Mouse (Mus musculus) testis, adult 2 months (tissue): ENCODE results near the gene Ttf2. TPM values are rescaled to one million over a fixed set of nuclear protein-coding genes. Genes with fewer than 3 reads are reported as not detected.

ENCODE experiments used
- H3K27ac ChIP-seq: fragments of 200-500 bp; 2 replicates; pipeline ENCODE4 v1.5.1; 2012; ENCODE audit warnings: low read depth, low read length; ENCODE audit not compliant: control insufficient read depth, insufficient read depth
- H3K27me3 ChIP-seq: fragments of 200-500 bp; 2 replicates; pipeline ENCODE4 v1.6.1; 2012; ENCODE audit warnings: mild to moderate bottlenecking, low read length, moderate library complexity; ENCODE audit not compliant: control insufficient read depth, insufficient read depth
- H3K36me3 ChIP-seq: fragments of 200-500 bp; 2 replicates; pipeline ENCODE4 v1.6.1; 2012; ENCODE audit warnings: mild to moderate bottlenecking, low read length; ENCODE audit not compliant: control insufficient read depth, insufficient read depth
- H3K4me1 ChIP-seq: fragments of 200-500 bp; 2 replicates; pipeline ENCODE4 v1.6.1; 2012; ENCODE audit warnings: low read length; ENCODE audit not compliant: control insufficient read depth, insufficient read depth
- H3K4me3 ChIP-seq: fragments of 200-500 bp; 2 replicates; pipeline ENCODE4 v1.5.1; 2012; ENCODE audit warnings: low read depth, mild to moderate bottlenecking, low read length, moderate library complexity, mixed read lengths; ENCODE audit not compliant: control insufficient read depth
- CTCF ChIP-seq: fragments of 200-500 bp; IDR thresholded peaks from 2 replicates; pipeline ENCODE4 v1.5.1; 2012; ENCODE audit warnings: low read depth, mild to moderate bottlenecking, inconsistent platforms, low read length, moderate library complexity; ENCODE audit not compliant: control insufficient read depth, insufficient read depth, insufficient replicate concordance
- POLR2A ChIP-seq: fragments of 200-500 bp; IDR thresholded peaks from 2 replicates; pipeline ENCODE4 v1.6.1; 2012; ENCODE audit warnings: low read depth, mild to moderate bottlenecking, inconsistent platforms, low read length, moderate library complexity; ENCODE audit not compliant: control insufficient read depth
- polyA plus RNA-seq: library from polyadenylated mRNA; depleted of rRNA; stranded (reverse); fragments of >200 nt; gene quantifications from 2 replicates; pipeline ENCODE4 v1.2.3, GENCODE M21; 2012

The Ttf2 gene
- polyA plus RNA-seq, 1 experiment = 3.0 TPM

GRCm38 (mm10) chr3:101011203-101011600, 41.7 kb upstream of the Ttf2 start:
- H3K4me1 ChIP-seq = no peaks in the 10 kb centered on the region
- no peak overlapping the region for H3K27ac ChIP-seq
- H3K27me3 ChIP-seq = no peaks in the 10 kb centered on the region
- H3K36me3 ChIP-seq = no peaks in the 10 kb centered on the region
- TF ChIP-seq CTCF = no peak
- no peak for TF ChIP-seq POLR2A
- no peak overlapping the region for H3K4me3 ChIP-seq

- Histone ChIP-seq H3K27me3 (no peaks in the 10 kb centered on the region), H3K4me3 (no peak overlapping the region), H3K27ac (no peak overlapping the region), H3K4me1 (no peaks in the 10 kb centered on the region), H3K36me3 (no peaks in the 10 kb centered on the region)
- TF ChIP-seq CTCF (no peak), POLR2A (no peak)
Measured at GRCm38 (mm10) chr3:101010589-101011202, 41.2 kb upstream of the Ttf2 start.

- Histone ChIP-seq H3K4me3 (no peak overlapping the region), H3K27me3 (no peaks in the 10 kb centered on the region), H3K27ac (no peak overlapping the region), H3K4me1 (no peaks in the 10 kb centered on the region), H3K36me3 (no peaks in the 10 kb centered on the region)
- TF ChIP-seq CTCF = no peak
- no peak for TF ChIP-seq POLR2A
Measured at GRCm38 (mm10) chr3:101007112-101007782, 37.8 kb upstream of the Ttf2 start.

- Histone ChIP-seq H3K4me3 (no peak overlapping the region), H3K36me3 (no peaks in the 10 kb centered on the region), H3K4me1 (no peaks in the 10 kb centered on the region), H3K27ac (no peak overlapping the region), H3K27me3 (no peaks in the 10 kb centered on the region)
- TF ChIP-seq CTCF (no peak), POLR2A (no peak)
Measured at GRCm38 (mm10) chr3:101005392-101005791, 35.9 kb upstream of the Ttf2 start.

- H3K36me3 ChIP-seq = no peaks in the 10 kb centered on the region
- H3K27me3 ChIP-seq = no peaks in the 10 kb centered on the region
- H3K4me3 ChIP-seq = no peak overlapping the region
- H3K27ac ChIP-seq = no peak overlapping the region
- TF ChIP-seq POLR2A = no peak
- TF ChIP-seq CTCF = no peak
- peaks cover 2% of the 10 kb centered on the region; the same call in 1 of the 2 replicates for H3K4me1 ChIP-seq
Measured at GRCm38 (mm10) chr3:101003575-101004356, 34.3 kb upstream of the Ttf2 start.

- Histone ChIP-seq H3K36me3 (no peaks in the 10 kb centered on the region), H3K27ac (no peak overlapping the region), H3K4me1 (peaks cover 2% of the 10 kb centered on the region; the same call in 1 of the 2 replicates), H3K27me3 (no peaks in the 10 kb centered on the region), H3K4me3 (no peak overlapping the region)
- TF ChIP-seq CTCF (no peak), POLR2A (no peak)
Measured at GRCm38 (mm10) chr3:100999732-101000131, 30.3 kb upstream of the Ttf2 start.

GRCm38 (mm10) chr3:100998904-100999340, 29.5 kb upstream of the Ttf2 start:
- Histone ChIP-seq H3K27me3 (no peaks in the 10 kb centered on the region), H3K36me3 (no peaks in the 10 kb centered on the region), H3K27ac (no peak overlapping the region), H3K4me1 (peaks cover 2% of the 10 kb centered on the region; the same call in 1 of the 2 replicates), H3K4me3 (no peak overlapping the region)
- TF ChIP-seq POLR2A (no peak), CTCF (peak; percentile 90)
